Mouse (Mus musculus): ENCODE results near the gene Dhx34. TPM values are rescaled to one million over a fixed set of nuclear protein-coding genes. Genes with fewer than 3 reads are reported as not detected.
A peak's percentile ranks its signal among the peaks of the same experiment; 100 is the strongest.
"Not testable (repeated sequence)": the region's sequence is repeated elsewhere in the genome, so short reads cannot be mapped to it uniquely, and the experiment has no call there.

Dhx34 gene
- polyA plus RNA-seq, 2 experiments = 9.4 to 17.0 TPM

GRCm38 (mm10) chr7:16263015-16263787 lies 41.4 kb upstream of the Dhx34 start:
- H3K9me3 ChIP-seq (ENCODE audit: control insufficient read depth, low read length) = peaks cover 9% of the 10 kb centered on the region

GRCm38 (mm10) chr7:16261097-16261496 lies 39.3 kb upstream of the Dhx34 start:
- H3K9me3 ChIP-seq (ENCODE audit: control insufficient read depth, low read length) = peaks cover 9% of the 10 kb centered on the region
- H3K27me3 ChIP-seq (ENCODE audit: control insufficient read depth, insufficient read depth, low read length) = no peaks in the 10 kb centered on the region
- no peak for ATAC-seq (ENCODE audit: low FRiP score, low read depth)
- no peaks in the 10 kb centered on the region for H3K4me1 ChIP-seq (ENCODE audit: control insufficient read depth, insufficient read depth, low read length)
- no peak overlapping the region for H3K27ac ChIP-seq (replicated peaks; ENCODE audit: low read depth, low read length)
- no peaks in the 10 kb centered on the region for H3K36me3 ChIP-seq (ENCODE audit: control insufficient read depth, insufficient read depth, low read length)
- TF ChIP-seq POLR2A (IDR thresholded peaks at IDR 0.05; ENCODE audit: borderline replicate concordance, extremely low read depth, insufficient read depth, insufficient read length) = no peak
- H3K4me3 ChIP-seq (replicated peaks; ENCODE audit: low read length) = no peak overlapping the region
- H3K4me2 ChIP-seq (replicated peaks; ENCODE audit: low read depth, low read length, severe bottlenecking) = no peak overlapping the region
- DNase-seq (ENCODE audit: low spot score) = no peak
- H3K9ac ChIP-seq (ENCODE audit: low read depth, low read length, severe bottlenecking) = no peak overlapping the region
- WGBS = 81% methylated on average over 1 of the region's 1 CpGs

More at GRCm38 (mm10) chr7:16263015-16263787, 41.4 kb upstream of the Dhx34 start:
- Histone ChIP-seq H3K36me3 (ENCODE audit: control insufficient read depth, insufficient read depth, low read length) (no peaks in the 10 kb centered on the region), H3K27me3 (ENCODE audit: control insufficient read depth, insufficient read depth, low read length) (no peaks in the 10 kb centered on the region), H3K27ac (replicated peaks; ENCODE audit: low read depth, low read length) (no peak overlapping the region), H3K4me1 (ENCODE audit: control insufficient read depth, insufficient read depth, low read length) (no peaks in the 10 kb centered on the region), H3K4me2 (replicated peaks; ENCODE audit: low read depth, low read length, severe bottlenecking) (no peak overlapping the region), H3K4me3 (replicated peaks; ENCODE audit: low read length) (no peak overlapping the region), H3K9ac (ENCODE audit: low read depth, low read length, severe bottlenecking) (no peak overlapping the region)
- WGBS = 28% methylated on average over 8 of the region's 8 CpGs
- ATAC-seq (ENCODE audit: low FRiP score, low read depth) (no peak), DNase-seq (ENCODE audit: low spot score) (peak; percentile 81)
- TF ChIP-seq POLR2A (IDR thresholded peaks at IDR 0.05; ENCODE audit: borderline replicate concordance, extremely low read depth, insufficient read depth, insufficient read length) = no peak

DNA sequence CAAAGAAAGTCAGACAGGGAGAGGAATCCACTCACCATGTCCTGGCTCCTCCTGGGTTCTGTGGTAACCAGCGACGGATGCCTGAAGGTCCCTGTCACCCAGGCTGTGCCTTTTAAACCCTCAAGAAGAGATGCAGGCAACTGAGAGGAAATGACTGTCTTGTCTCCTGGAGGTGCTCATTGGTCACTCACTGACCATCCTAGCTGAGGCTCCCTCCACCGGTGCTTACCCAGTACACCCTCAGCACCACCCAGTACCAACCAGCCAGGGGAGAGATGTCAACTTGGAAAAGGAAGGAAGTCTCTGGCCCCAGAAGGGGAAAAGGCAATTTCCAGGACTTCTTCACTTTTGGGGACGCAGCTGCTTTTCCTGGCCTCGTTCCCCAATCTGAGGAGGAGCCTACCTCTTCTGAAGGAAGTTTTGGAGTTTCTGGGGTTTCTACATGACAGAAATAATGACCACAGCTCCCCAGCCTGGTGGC lies 37.3 kb upstream of the Dhx34 start, which contains the start of gene C5ar1:
Gene C5ar1 (minus strand): TSS at position 431 of the 481 bp plus-strand sequence.
- Histone ChIP-seq H3K9me3 (ENCODE audit: control insufficient read depth, low read length) (no peaks in the 10 kb centered on the region), H3K9ac (ENCODE audit: low read depth, low read length, severe bottlenecking) (no peak within 1 kb of the TSS), H3K36me3 (ENCODE audit: control insufficient read depth, insufficient read depth, low read length) (no peaks in the 10 kb centered on the region), H3K4me2 (replicated peaks; ENCODE audit: low read depth, low read length, severe bottlenecking) (no peak within 1 kb of the TSS), H3K4me3 (replicated peaks; ENCODE audit: low read length) (no peak within 1 kb of the TSS), H3K27ac (replicated peaks; ENCODE audit: low read depth, low read length) (no peak within 1 kb of the TSS), H3K27me3 (ENCODE audit: control insufficient read depth, insufficient read depth, low read length) (no peaks in the 10 kb centered on the region), H3K4me1 (ENCODE audit: control insufficient read depth, insufficient read depth, low read length) (no peaks in the 10 kb centered on the region)
- WGBS = 82% methylated on average over 5 of the region's 5 CpGs
- ATAC-seq (ENCODE audit: low FRiP score, low read depth) = no peak
- DNase-seq (ENCODE audit: low spot score) = no peak
- TF ChIP-seq POLR2A (IDR thresholded peaks at IDR 0.05; ENCODE audit: borderline replicate concordance, extremely low read depth, insufficient read depth, insufficient read length) = no peak

DNA sequence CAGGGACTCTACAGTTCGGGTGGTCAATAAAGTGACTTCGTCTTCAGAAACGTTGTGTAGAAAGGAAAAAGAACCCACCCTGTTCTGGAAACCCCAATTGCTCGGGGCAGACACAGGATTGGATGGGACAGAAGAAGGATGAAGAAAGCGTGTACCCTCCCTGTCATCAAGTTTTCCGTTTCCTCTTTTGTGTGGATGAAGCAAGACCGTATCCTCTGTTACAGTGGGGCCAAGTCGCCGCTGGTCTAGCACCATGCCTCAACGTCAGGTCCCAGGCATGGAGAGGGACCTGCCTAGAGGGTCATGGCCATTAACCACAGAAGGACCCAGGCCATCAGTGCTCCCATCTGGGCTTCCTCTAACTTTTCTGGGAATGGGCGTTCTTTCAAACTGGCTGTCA lies 36.0 kb upstream of the Dhx34 start:
- no peak for TF ChIP-seq POLR2A (IDR thresholded peaks at IDR 0.05; ENCODE audit: borderline replicate concordance, extremely low read depth, insufficient read depth, insufficient read length)

GRCm38 (mm10) chr7:16255963-16256362 lies 34.1 kb upstream of the Dhx34 start:
- not testable (repeated sequence) for H3K4me1 ChIP-seq (ENCODE audit: control insufficient read depth, insufficient read depth, low read length); ATAC-seq (ENCODE audit: low FRiP score, low read depth); H3K4me2 ChIP-seq (replicated peaks; ENCODE audit: low read depth, low read length, severe bottlenecking); H3K9me3 ChIP-seq (ENCODE audit: control insufficient read depth, low read length); H3K4me3 ChIP-seq (replicated peaks; ENCODE audit: low read length); H3K27ac ChIP-seq (replicated peaks; ENCODE audit: low read depth, low read length); H3K36me3 ChIP-seq (ENCODE audit: control insufficient read depth, insufficient read depth, low read length); H3K9ac ChIP-seq (ENCODE audit: low read depth, low read length, severe bottlenecking); DNase-seq (ENCODE audit: low spot score); H3K27me3 ChIP-seq (ENCODE audit: control insufficient read depth, insufficient read depth, low read length)
- WGBS = 77% methylated on average over 4 of the region's 4 CpGs

More for the DNA sequence above, 36.0 kb upstream of the Dhx34 start:
- Histone ChIP-seq H3K27ac (replicated peaks; ENCODE audit: low read depth, low read length) (no peak overlapping the region), H3K4me1 (ENCODE audit: control insufficient read depth, insufficient read depth, low read length) (no peaks in the 10 kb centered on the region), H3K4me2 (replicated peaks; ENCODE audit: low read depth, low read length, severe bottlenecking) (no peak overlapping the region), H3K9ac (ENCODE audit: low read depth, low read length, severe bottlenecking) (no peak overlapping the region), H3K36me3 (ENCODE audit: control insufficient read depth, insufficient read depth, low read length) (no peaks in the 10 kb centered on the region), H3K27me3 (ENCODE audit: control insufficient read depth, insufficient read depth, low read length) (no peaks in the 10 kb centered on the region), H3K9me3 (ENCODE audit: control insufficient read depth, low read length) (no peaks in the 10 kb centered on the region), H3K4me3 (replicated peaks; ENCODE audit: low read length) (no peak overlapping the region)
- 86% methylated on average over 11 of the region's 11 CpGs for WGBS
- DNase-seq (ENCODE audit: low spot score) (no peak), ATAC-seq (ENCODE audit: low FRiP score, low read depth) (no peak)
